Comparison of ENCODE assay signal across 19 mouse cellular contexts in the genomic region with DNA sequence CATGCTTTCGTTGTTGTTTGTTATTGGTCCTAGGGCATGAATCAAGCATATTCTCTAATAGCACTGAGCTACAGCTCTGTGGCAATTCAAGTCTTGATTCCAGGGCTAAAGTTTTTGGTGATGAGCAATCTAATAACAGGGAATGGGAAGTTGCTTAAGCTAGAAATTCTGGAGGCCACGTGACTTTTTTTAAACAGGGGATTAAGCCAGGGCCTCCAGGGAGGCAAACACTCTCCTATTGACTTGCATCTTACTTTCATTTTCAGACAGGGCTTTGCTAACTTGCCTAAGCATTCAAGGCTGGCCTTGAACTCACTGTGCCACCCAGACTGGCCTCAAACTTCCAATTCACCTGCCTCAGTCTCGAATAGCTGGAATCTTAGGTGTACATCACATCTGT. TPM values are rescaled to one million over a fixed set of nuclear protein-coding genes. Genes with fewer than 3 reads are reported as not detected.
A peak's percentile ranks its signal among the peaks of the same experiment; 100 is the strongest.
DNase-seq lines count a peak whose midpoint lies in the region; ATAC-seq and TF ChIP-seq lines count a peak whose summit lies in the region.
"Had no signal": no experiment of that assay in that cellular context is flagged by ENCODE, and none has a peak within 500 bp of the region (broad histone marks: within the 10 kb centered on the region; RNA-seq: fewer than 3 reads in every experiment).

No protein-coding gene starts in this region.

- WGBS in lung, embryonic 14.5 days = 50% methylated on average over 3 of the region's 3 CpGs
- 38% methylated on average over 3 of the region's 3 CpGs for WGBS in stomach, embryonic 16.5 days

- peak overlapping the region; percentile 70 for H3K27ac ChIP-seq in lung, embryonic 14.5 days (ENCODE audit: low read depth)
- H3K27ac ChIP-seq in bone marrow macrophage, adult 2 months (ENCODE audit: insufficient read depth, low read depth, low read length) = peak overlapping the region; percentile 49
- H3K27ac ChIP-seq in stomach, embryonic 16.5 days (ENCODE audit: low read length) = peak overlapping the region; percentile 38; the same call in 1 of the 2 replicates
- H3K27ac ChIP-seq: heart, embryonic 10.5 days; hindbrain, embryonic 12.5 days had no signal

- no peak overlapping the region for H3K9ac ChIP-seq in lung, embryonic 14.5 days
- no peak overlapping the region for H3K9ac ChIP-seq in stomach, embryonic 16.5 days (ENCODE audit: low read length)
- H3K9ac ChIP-seq: hindbrain, embryonic 12.5 days had no signal

- peaks cover 14% of the 10 kb centered on the region for H3K4me1 ChIP-seq in lung, embryonic 14.5 days (ENCODE audit: insufficient read depth)
- H3K4me1 ChIP-seq in bone marrow macrophage, adult 2 months (ENCODE audit: control insufficient read depth, insufficient read depth, low read length) = peaks cover 55% of the 10 kb centered on the region
- peaks cover 22% of the 10 kb centered on the region for H3K4me1 ChIP-seq in stomach, embryonic 16.5 days (ENCODE audit: control insufficient read depth, insufficient read depth, low read length)
- H3K4me1 ChIP-seq: hindbrain, embryonic 12.5 days had no signal

- ATAC-seq in lung, embryonic 14.5 days (ENCODE audit: insufficient read depth) = no peak
- ATAC-seq in stomach, embryonic 16.5 days (ENCODE audit: insufficient read depth, low FRiP score) = no peak
- no peak for ATAC-seq in activated CD4-positive, CD25-positive, alpha-beta regulatory T cell, adult 4 months
- ATAC-seq: CD4-positive, CD25-positive, alpha-beta regulatory T cell, adult 4 months had no signal

- H3K4me3 ChIP-seq in lung, embryonic 14.5 days (ENCODE audit: low read depth, low read length) = no peak overlapping the region
- H3K4me3 ChIP-seq in bone marrow macrophage, adult 2 months (ENCODE audit: insufficient read depth, low read length) = no peak overlapping the region
- H3K4me3 ChIP-seq in stomach, embryonic 16.5 days (replicated peaks; ENCODE audit: low read length) = no peak overlapping the region
- H3K4me3 ChIP-seq: heart, embryonic 10.5 days; hindbrain, embryonic 12.5 days had no signal

- H3K36me3 ChIP-seq in lung, embryonic 14.5 days (ENCODE audit: insufficient read depth) = no peaks in the 10 kb centered on the region
- H3K36me3 ChIP-seq in stomach, embryonic 16.5 days (ENCODE audit: control insufficient read depth, insufficient read depth, low read length) = no peaks in the 10 kb centered on the region
- H3K36me3 ChIP-seq: heart, embryonic 10.5 days; hindbrain, embryonic 12.5 days had no signal

- no peaks in the 10 kb centered on the region for H3K27me3 ChIP-seq in lung, embryonic 14.5 days (ENCODE audit: insufficient read depth, low read length)
- H3K27me3 ChIP-seq in stomach, embryonic 16.5 days (ENCODE audit: control insufficient read depth, insufficient read depth, low read length) = no peaks in the 10 kb centered on the region
- H3K27me3 ChIP-seq: hindbrain, embryonic 12.5 days had no signal

- intact Hi-C loops in heart, postnatal 14 days (cut with DNase I) = loop anchor here (5.0 kb wide), 1 partner anchor 221 kb away; a partner anchor contains a TSS
- intact Hi-C loops in left cerebral cortex, postnatal 10 days (cut with DNase I) = no loop called here

- peak; percentile 91 for DNase-seq in heart, adult 11 months
- DNase-seq in heart, postnatal 14 days = no peak
- DNase-seq in lung, embryonic 14.5 days = no peak
- no peak for DNase-seq in lung, postnatal 25 days (ENCODE audit: low spot score)
- DNase-seq in left cerebral cortex, postnatal 10 days (ENCODE audit: extremely low spot score in 1 of 2, low spot score in 2 of 2) = no peak
- DNase-seq: cerebellum, adult 9-10 months; embryo, embryonic 11 days; kidney, adult 11 months; left cerebral cortex, postnatal 4 days had no signal

- no peak for TF ChIP-seq CTCF in lung, embryonic 14.5 days (IDR thresholded peaks at IDR 0.05; ENCODE audit: low read depth)
- TF ChIP-seq CTCF in bone marrow macrophage, adult 2 months (IDR thresholded peaks at IDR 0.05; ENCODE audit: low read depth, low read length) = no peak

- no peak overlapping the region for H3K4me2 ChIP-seq in lung, embryonic 14.5 days
- H3K4me2 ChIP-seq in stomach, embryonic 16.5 days (ENCODE audit: low read depth, low read length) = peak overlapping the region; percentile 2; the same call in 1 of the 2 replicates
- H3K4me2 ChIP-seq: hindbrain, embryonic 12.5 days had no signal

- no peak for TF ChIP-seq POLR2A in bone marrow macrophage, adult 2 months (IDR thresholded peaks at IDR 0.05; ENCODE audit: borderline replicate concordance, low read depth, low read length)

- H3K9me3 ChIP-seq in lung, embryonic 14.5 days (ENCODE audit: low read depth, low read length) = no peaks in the 10 kb centered on the region
- H3K9me3 ChIP-seq in stomach, embryonic 16.5 days (replicated peaks; ENCODE audit: control insufficient read depth, low read length) = no peaks in the 10 kb centered on the region
- H3K9me3 ChIP-seq: heart, embryonic 10.5 days; hindbrain, embryonic 12.5 days had no signal

RNA-seq across cellular contexts. Expression of a gene that starts 4.1 kb away (rescaled TPM):
- under 1 TPM; 0.80 to 0.84 TPM for total RNA-seq in heart, postnatal 14 days (2021)
- 0.13 TPM in 1 of 2 replicates, not detected in the other for polyA plus RNA-seq in lung, embryonic 14.5 days (2014; fragmentation: Nextera tagmentation; extraction: Ambion mirVana)
- polyA plus RNA-seq in bone marrow macrophage, adult 2 months (2012; ENCODE audit: insufficient read depth, insufficient read length, missing spikeins) = not detected in 2 replicates
- 0.36 and 0.37 TPM in 2 replicates for polyA plus RNA-seq in stomach, embryonic 16.5 days (2015; fragmentation: Nextera tagmentation; extraction: Ambion mirVana)
- 1 to 10 TPM; 1.8 to 2.5 TPM for polyA plus RNA-seq in activated CD4-positive, CD25-positive, alpha-beta regulatory T cell, adult 4 months (2017; shearing (Covaris generic))
- not detected for total RNA-seq in left cerebral cortex, postnatal 10 days (2021)
- total RNA-seq: layer of hippocampus, postnatal 14 days; left cerebral cortex, postnatal 4 days; midbrain, postnatal 0 days had no signal
- polyA plus RNA-seq: liver, embryonic 16.5 days; midbrain, postnatal 0 days; neural tube, embryonic 14.5 days had no signal

RNA-seq across cellular contexts. Expression of a gene that starts 26.7 kb away (rescaled TPM):
- total RNA-seq in heart, postnatal 14 days (2021) = 10 to 100 TPM; 46.0 to 47.1 TPM
- polyA plus RNA-seq in lung, embryonic 14.5 days (2014; fragmentation: Nextera tagmentation; extraction: Ambion mirVana) = 155 and 160 TPM in 2 replicates
- 44.1 and 52.0 TPM in 2 replicates for polyA plus RNA-seq in bone marrow macrophage, adult 2 months (2012; ENCODE audit: insufficient read depth, insufficient read length, missing spikeins)
- 124 and 133 TPM in 2 replicates for polyA plus RNA-seq in stomach, embryonic 16.5 days (2015; fragmentation: Nextera tagmentation; extraction: Ambion mirVana)
- polyA plus RNA-seq in activated CD4-positive, CD25-positive, alpha-beta regulatory T cell, adult 4 months (2017; shearing (Covaris generic)) = 10 to 100 TPM; 77.1 to 98.7 TPM
- total RNA-seq in left cerebral cortex, postnatal 10 days (2021) = 10 to 100 TPM; 89.0 to 90.1 TPM

RNA-seq across cellular contexts. Expression of a gene that starts 51.1 kb away (rescaled TPM):
- total RNA-seq in heart, postnatal 14 days (2021) = 10 to 100 TPM; 51.4 to 58.7 TPM
- 33.4 and 37.6 TPM in 2 replicates for polyA plus RNA-seq in lung, embryonic 14.5 days (2014; fragmentation: Nextera tagmentation; extraction: Ambion mirVana)
- 48.0 and 51.9 TPM in 2 replicates for polyA plus RNA-seq in bone marrow macrophage, adult 2 months (2012; ENCODE audit: insufficient read depth, insufficient read length, missing spikeins)
- polyA plus RNA-seq in stomach, embryonic 16.5 days (2015; fragmentation: Nextera tagmentation; extraction: Ambion mirVana) = 10.2 and 10.5 TPM in 2 replicates
- 1 to 10 TPM; 4.8 to 6.1 TPM for polyA plus RNA-seq in activated CD4-positive, CD25-positive, alpha-beta regulatory T cell, adult 4 months (2017; shearing (Covaris generic))
- 10 to 100 TPM; 70.3 to 75.0 TPM for total RNA-seq in left cerebral cortex, postnatal 10 days (2021)
